Mouse (Mus musculus): ENCODE data around the gene Mrps7.

Mrps7 gene

GRCm38 (mm10) chr11:115653194-115653593 lies 49.5 kb downstream of the Mrps7 start:
- no peak for DNase-seq

- no peak for DNase-seq
These were observed 50.4 kb downstream of the Mrps7 start for GRCm38 (mm10) chr11:115654128-115654527.
